Mouse (Mus musculus) G1E (cell line): Measurements from ENCODE around the gene Grm7. TPM values are rescaled to one million over a fixed set of nuclear protein-coding genes. Genes with fewer than 3 reads are reported as not detected.

ENCODE experiments used
- ATAC-seq: 2 replicates; pipeline ENCODE4 v1.8.0; 2016; ENCODE audit warnings: mild to moderate bottlenecking; ENCODE audit not compliant: insufficient number of reproducible peaks, poor library complexity, low FRiP score, severe bottlenecking; ENCODE audit errors: extremely low read depth
- DNase-seq: peaks from one replicate; pipeline ENCODE4 v3.0.0; 2012; ENCODE audit warnings: low spot score
- H3K27me3 ChIP-seq: 2 replicates; pipeline ENCODE4 v1.6.1; 2012; ENCODE audit warnings: mild to moderate bottlenecking, low read length, inconsistent platforms; ENCODE audit not compliant: insufficient read depth
- H3K36me3 ChIP-seq: replicated peaks from 2 replicates; pipeline ENCODE3; 2012; ENCODE audit warnings: mild to moderate bottlenecking, inconsistent platforms
- H3K4me1 ChIP-seq: 2 replicates; pipeline ENCODE4 v1.6.1; 2012; ENCODE audit warnings: low read depth, low read length, inconsistent platforms, mixed read lengths; ENCODE audit not compliant: insufficient read depth
- H3K4me3 ChIP-seq: 2 replicates; pipeline ENCODE4 v1.5.1; 2012; ENCODE audit warnings: low read depth, mild to moderate bottlenecking, inconsistent platforms, low read length, moderate library complexity, mixed read lengths
- H3K9me3 ChIP-seq: replicated peaks from 2 replicates; pipeline ENCODE4 v1.6.1; 2012; ENCODE audit warnings: inconsistent platforms
- CTCF ChIP-seq: IDR thresholded peaks from 2 replicates; pipeline ENCODE4 v1.5.1; 2012; ENCODE audit warnings: low read depth, low read length, inconsistent platforms, mixed read lengths
- GATA1 ChIP-seq: IDR thresholded peaks from 2 replicates; pipeline ENCODE4 v1.6.1; 2012; ENCODE audit warnings: borderline replicate concordance, low read length, inconsistent platforms, mixed read lengths
- GATA2 ChIP-seq: IDR thresholded peaks from 2 replicates; pipeline ENCODE4 v1.6.1; 2012; ENCODE audit warnings: low read depth, low read length, inconsistent platforms, borderline replicate concordance
- POLR2AphosphoS5 ChIP-seq: IDR thresholded peaks from 2 replicates; pipeline ENCODE4 v1.6.1; 2012; ENCODE audit warnings: low read depth, low read length, inconsistent platforms; ENCODE audit not compliant: insufficient replicate concordance
- TAL1 ChIP-seq: conservative IDR thresholded peaks from 2 replicates; pipeline ENCODE4 v1.6.1; 2012; ENCODE audit warnings: low read depth, low read length, inconsistent platforms, mixed read lengths
- polyA plus RNA-seq: library from polyadenylated mRNA; stranded (reverse); fragments of >175 nt; gene quantifications from 2 replicates; pipeline ENCODE4 v1.2.3, GENCODE M21; 2012
- total RNA-seq, 2 experiments: library from RNA; stranded (forward) in 1 of 2; stranded (reverse) in 1 of 2; fragments of 200-1000 nt in 1 of 2; fragments of >200 nt in 1 of 2; fragmentation: Nextera tagmentation in 1 of 2; gene quantifications; 2 replicates each; pipeline ENCODE4 v1.2.3; 2014 to 2017

Gene Grm7
- total and polyA plus RNA-seq, 3 experiments, result 0.11 TPM; not detected in 2

DNA sequence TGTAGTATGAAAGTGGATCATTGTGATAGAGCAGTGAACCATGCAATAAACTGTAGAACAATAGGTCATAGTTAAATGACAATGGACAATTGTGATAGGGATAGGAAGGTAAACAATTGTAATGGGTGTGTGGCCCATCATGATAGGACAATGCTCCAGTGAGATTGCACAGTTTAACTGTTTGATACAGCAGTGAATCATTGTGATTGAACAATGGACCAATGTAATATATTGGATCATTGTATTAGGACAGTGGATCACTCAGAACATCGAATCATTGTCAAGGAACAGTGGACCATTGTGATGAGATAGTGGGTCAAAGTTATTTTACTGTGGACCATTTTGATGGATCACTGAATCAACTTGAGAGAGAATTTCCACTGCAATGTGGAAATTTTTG is 515.7 kb downstream of the Grm7 start:
- DNase-seq (no peak), ATAC-seq (no peak)

DNA sequence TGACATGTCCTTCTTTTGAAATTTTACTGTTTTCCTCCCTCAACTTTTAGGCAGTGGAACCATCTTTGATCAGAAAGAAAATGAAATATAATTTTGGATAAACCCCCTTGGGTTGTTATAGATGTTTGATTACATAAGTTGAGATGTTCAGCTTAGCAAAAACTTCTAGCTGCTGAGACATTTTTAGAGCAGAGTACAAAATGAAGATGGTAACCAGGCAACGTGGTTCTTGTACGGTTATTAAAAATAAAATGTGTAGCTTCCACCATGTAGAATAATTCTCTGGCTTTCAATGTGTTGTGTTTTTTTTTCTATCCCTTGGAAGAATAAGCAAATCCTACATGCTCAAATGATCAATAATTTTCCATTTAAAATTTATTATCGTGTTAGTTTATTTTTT is 550.0 kb downstream of the Grm7 start:
- 0 out of 2 replicates have a peak, but pooled peaks cover 2% of the 10 kb centered on the region for H3K9me3 ChIP-seq
- ATAC-seq (no peak), DNase-seq (no peak)
- H3K4me1 ChIP-seq, result no peaks in the 10 kb centered on the region
- H3K36me3 ChIP-seq, result no peaks in the 10 kb centered on the region
- no peak overlapping the region for H3K4me3 ChIP-seq
- TF ChIP-seq TAL1 (no peak), GATA1 (no peak), POLR2AphosphoS5 (no peak)
- H3K27me3 ChIP-seq, result no peaks in the 10 kb centered on the region

More for the DNA sequence above, 515.7 kb downstream of the Grm7 start:
- H3K27me3 ChIP-seq, result no peaks in the 10 kb centered on the region
- TF ChIP-seq GATA2 (no peak), CTCF (no peak), GATA1 (no peak), TAL1 (no peak), POLR2AphosphoS5 (no peak)
- H3K4me1 ChIP-seq, result no peaks in the 10 kb centered on the region
- no peak overlapping the region for H3K4me3 ChIP-seq
- no peaks in the 10 kb centered on the region for H3K9me3 ChIP-seq
- H3K36me3 ChIP-seq, result no peaks in the 10 kb centered on the region

DNA sequence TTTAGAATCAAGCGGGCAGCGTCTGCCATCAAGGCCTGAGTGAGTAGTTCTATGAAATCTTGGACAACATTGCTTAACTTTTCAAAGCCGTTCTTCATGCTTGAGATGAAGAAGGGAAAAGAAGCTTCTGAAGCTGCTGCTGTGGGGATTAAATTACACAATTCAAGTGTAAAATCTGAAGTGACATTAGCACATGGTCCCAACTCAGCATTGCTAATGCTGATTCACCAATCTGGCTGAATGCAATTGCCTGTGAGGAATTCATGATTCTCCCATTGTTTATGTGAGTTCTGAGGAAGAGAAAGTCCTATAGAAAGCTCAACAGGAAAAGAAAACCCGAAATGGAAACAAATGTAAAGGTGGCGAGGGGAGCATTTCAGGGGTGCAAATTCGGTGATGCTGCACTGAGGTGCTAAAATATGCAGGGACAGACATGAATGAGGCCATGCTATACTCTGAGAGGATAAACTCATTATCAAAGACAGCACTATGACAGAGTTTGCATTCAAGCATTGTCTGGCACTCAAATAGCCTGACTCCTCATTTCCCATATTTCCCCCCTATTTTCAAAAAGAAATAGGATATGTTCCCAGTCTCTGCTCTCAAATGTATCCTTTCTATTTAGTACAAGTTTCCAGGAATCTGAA is 575.8 kb downstream of the Grm7 start:
- Histone ChIP-seq H3K36me3 (no peaks in the 10 kb centered on the region), H3K4me1 (no peaks in the 10 kb centered on the region), H3K9me3 (no peaks in the 10 kb centered on the region), H3K4me3 (no peak overlapping the region), H3K27me3 (no peaks in the 10 kb centered on the region)
- ATAC-seq, result no peak
- DNase-seq, result no peak
- TF ChIP-seq TAL1 (no peak), GATA1 (no peak), POLR2AphosphoS5 (no peak)

DNA sequence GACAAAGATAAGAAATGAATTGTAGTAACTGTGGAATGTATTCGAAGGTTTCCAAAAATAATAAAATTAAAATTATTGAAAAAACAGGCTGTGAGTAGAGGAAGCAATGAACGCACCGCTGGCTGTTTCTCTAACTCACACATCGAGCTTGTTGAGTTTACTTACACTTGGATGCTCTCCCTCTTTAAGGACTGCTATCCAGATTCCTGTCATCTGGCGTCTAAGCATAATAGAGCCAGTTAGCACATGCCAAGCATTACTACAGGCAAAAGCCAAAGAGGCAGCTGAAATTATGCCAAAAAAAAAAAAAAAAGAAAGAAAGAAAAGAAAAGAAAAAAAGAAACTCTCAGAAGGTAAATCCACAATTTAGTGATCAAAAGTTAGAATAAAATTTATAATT is 609.8 kb downstream of the Grm7 start:
- no peak for ATAC-seq
- H3K4me1 ChIP-seq, result no peaks in the 10 kb centered on the region
- H3K36me3 ChIP-seq, result no peaks in the 10 kb centered on the region
- H3K9me3 ChIP-seq, result 0 out of 2 replicates have a peak, but pooled peaks cover 2% of the 10 kb centered on the region
- H3K27me3 ChIP-seq, result no peaks in the 10 kb centered on the region
- DNase-seq, result no peak
- H3K4me3 ChIP-seq, result no peak overlapping the region
- TF ChIP-seq TAL1 (no peak), GATA2 (no peak), CTCF (no peak), GATA1 (no peak), POLR2AphosphoS5 (no peak)

DNA sequence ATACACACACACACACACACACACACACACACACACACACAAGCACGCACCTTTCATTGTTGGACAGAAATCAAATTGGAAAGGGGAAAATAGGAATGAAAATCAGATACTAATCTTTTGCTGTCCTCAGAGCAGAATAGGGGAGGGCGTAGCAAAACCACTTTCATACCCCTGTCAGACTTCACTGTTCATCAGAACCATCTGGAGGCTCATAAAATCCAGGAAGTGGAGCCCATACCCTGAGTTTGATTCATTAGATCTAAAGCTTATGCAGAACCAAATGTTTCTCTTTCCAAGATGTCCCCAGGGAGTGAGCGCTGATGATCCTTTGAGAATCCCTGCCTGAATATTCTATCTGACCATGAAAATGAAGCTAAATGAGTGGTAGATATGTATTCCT is 611.6 kb downstream of the Grm7 start:
- DNase-seq (no peak), ATAC-seq (no peak)

DNA sequence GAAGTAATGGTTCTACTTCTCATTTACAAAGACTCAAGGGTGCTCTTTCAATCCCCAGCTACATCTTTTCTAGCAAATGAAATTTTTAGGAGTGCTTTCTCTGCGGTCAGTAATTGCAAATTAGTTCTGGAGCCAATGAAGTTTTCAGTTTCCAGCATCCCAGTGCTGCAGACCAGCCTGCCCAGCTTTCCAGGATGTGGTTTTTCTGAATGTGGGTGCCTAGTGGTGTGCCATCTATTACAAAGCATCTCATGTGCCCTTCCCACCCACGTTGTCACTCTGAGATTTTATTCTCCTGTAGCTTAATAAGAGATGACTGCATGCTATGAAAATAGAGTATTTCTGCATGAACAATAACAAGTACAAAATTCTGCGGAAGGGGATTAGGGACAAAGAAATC is 612.9 kb downstream of the Grm7 start:
- H3K27me3 ChIP-seq, result no peaks in the 10 kb centered on the region
- no peaks in the 10 kb centered on the region for H3K36me3 ChIP-seq
- DNase-seq (no peak), ATAC-seq (no peak)
- 0 out of 2 replicates have a peak, but pooled peaks cover 2% of the 10 kb centered on the region for H3K9me3 ChIP-seq
- H3K4me3 ChIP-seq, result no peak overlapping the region
- no peaks in the 10 kb centered on the region for H3K4me1 ChIP-seq
- TF ChIP-seq GATA2 (no peak), TAL1 (no peak), CTCF (no peak), POLR2AphosphoS5 (no peak), GATA1 (no peak)

More for the DNA sequence above, 611.6 kb downstream of the Grm7 start:
- Histone ChIP-seq H3K36me3 (no peaks in the 10 kb centered on the region), H3K27me3 (no peaks in the 10 kb centered on the region), H3K9me3 (0 out of 2 replicates have a peak, but pooled peaks cover 2% of the 10 kb centered on the region), H3K4me1 (no peaks in the 10 kb centered on the region), H3K4me3 (no peak overlapping the region)
- TF ChIP-seq POLR2AphosphoS5, result no peak
- no peak for TF ChIP-seq CTCF
- no peak for TF ChIP-seq TAL1
- TF ChIP-seq GATA1, result no peak
- no peak for TF ChIP-seq GATA2

DNA sequence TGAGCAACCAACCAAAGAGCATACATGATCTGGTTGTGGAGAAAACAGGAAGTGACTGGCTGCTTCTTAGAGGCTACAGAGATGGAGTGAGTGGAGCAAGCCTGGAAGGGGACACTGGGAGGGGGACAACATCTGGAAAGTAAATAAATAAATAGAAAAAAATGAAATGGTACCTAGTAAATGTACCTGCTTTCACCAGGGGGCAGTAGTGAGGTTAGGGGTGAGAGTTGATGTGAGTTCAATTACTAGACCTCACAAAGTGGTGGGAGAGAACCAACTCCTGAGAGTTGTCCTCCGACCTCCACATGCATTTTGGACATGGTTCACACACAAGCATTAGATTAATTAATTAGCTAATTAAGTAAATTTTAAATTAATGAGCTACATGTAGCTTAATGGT is 615.8 kb downstream of the Grm7 start:
- Histone ChIP-seq H3K27me3 (no peaks in the 10 kb centered on the region), H3K36me3 (no peaks in the 10 kb centered on the region), H3K9me3 (0 out of 2 replicates have a peak, but pooled peaks cover 2% of the 10 kb centered on the region), H3K4me3 (no peak overlapping the region), H3K4me1 (no peaks in the 10 kb centered on the region)
- no peak for TF ChIP-seq TAL1
- no peak for TF ChIP-seq CTCF
- TF ChIP-seq POLR2AphosphoS5, result no peak
- no peak for TF ChIP-seq GATA1
- TF ChIP-seq GATA2, result no peak
- DNase-seq (no peak), ATAC-seq (no peak)
